Mouse (Mus musculus): ENCODE results near the gene Ces1h.

Ces1h gene

GRCm38 (mm10) chr8:93339531-93339930 is 40.0 kb downstream of the Ces1h start:
- TF ChIP-seq NANOG (IDR thresholded peaks at IDR 0.05; ENCODE audit: borderline replicate concordance, low read length) (no peak), CTCF (conservative IDR thresholded peaks at IDR 0.05; ENCODE audit: low read length) (no peak), POU5F1 (IDR thresholded peaks at IDR 0.05; ENCODE audit: borderline replicate concordance, low read length) (no peak)
- Histone ChIP-seq H3K9me3 (ENCODE audit: low read length) (no peaks in the 10 kb centered on the region), H3K27me3 (ENCODE audit: insufficient read depth, low read length) (no peaks in the 10 kb centered on the region), H3K4me1 (replicated peaks; ENCODE audit: low read depth, low read length) (no peaks in the 10 kb centered on the region), H3K36me3 (ENCODE audit: insufficient read depth, low read length) (no peaks in the 10 kb centered on the region), H3K4me3 (replicated peaks; ENCODE audit: low read length) (no peak overlapping the region)

- Histone ChIP-seq H3K4me3 (replicated peaks; ENCODE audit: low read length) (no peak within 1 kb of the TSS), H3K9me3 (ENCODE audit: low read length) (no peaks in the 10 kb centered on the region), H3K4me1 (replicated peaks; ENCODE audit: low read depth, low read length) (no peaks in the 10 kb centered on the region), H3K27me3 (ENCODE audit: insufficient read depth, low read length) (no peaks in the 10 kb centered on the region), H3K36me3 (ENCODE audit: insufficient read depth, low read length) (no peaks in the 10 kb centered on the region)
- TF ChIP-seq CTCF (conservative IDR thresholded peaks at IDR 0.05; ENCODE audit: low read length) (no peak), NANOG (IDR thresholded peaks at IDR 0.05; ENCODE audit: borderline replicate concordance, low read length) (no peak), POU5F1 (IDR thresholded peaks at IDR 0.05; ENCODE audit: borderline replicate concordance, low read length) (no peak)
These were observed 42.3 kb downstream of the Ces1h start, which contains the start of gene Ces1g for GRCm38 (mm10) chr8:93337207-93337606. TSS of gene Ces1g (minus strand) at chr8:93337308.

GRCm38 (mm10) chr8:93332703-93333102 is 46.8 kb downstream of the Ces1h start:
- Histone ChIP-seq H3K27me3 (ENCODE audit: insufficient read depth, low read length) (no peaks in the 10 kb centered on the region), H3K9me3 (ENCODE audit: low read length) (no peaks in the 10 kb centered on the region), H3K36me3 (ENCODE audit: insufficient read depth, low read length) (no peaks in the 10 kb centered on the region), H3K4me1 (replicated peaks; ENCODE audit: low read depth, low read length) (no peaks in the 10 kb centered on the region), H3K4me3 (replicated peaks; ENCODE audit: low read length) (no peak overlapping the region)
- TF ChIP-seq NANOG (IDR thresholded peaks at IDR 0.05; ENCODE audit: borderline replicate concordance, low read length) = no peak
- no peak for TF ChIP-seq CTCF (conservative IDR thresholded peaks at IDR 0.05; ENCODE audit: low read length)
- TF ChIP-seq POU5F1 (IDR thresholded peaks at IDR 0.05; ENCODE audit: borderline replicate concordance, low read length) = no peak

- TF ChIP-seq NANOG (IDR thresholded peaks at IDR 0.05; ENCODE audit: borderline replicate concordance, low read length) = no peak
- no peak for TF ChIP-seq POU5F1 (IDR thresholded peaks at IDR 0.05; ENCODE audit: borderline replicate concordance, low read length)
- no peak for TF ChIP-seq CTCF (conservative IDR thresholded peaks at IDR 0.05; ENCODE audit: low read length)
- no peaks in the 10 kb centered on the region for H3K9me3 ChIP-seq (ENCODE audit: low read length)
- no peak overlapping the region for H3K4me3 ChIP-seq (replicated peaks; ENCODE audit: low read length)
- no peaks in the 10 kb centered on the region for H3K4me1 ChIP-seq (replicated peaks; ENCODE audit: low read depth, low read length)
- no peaks in the 10 kb centered on the region for H3K36me3 ChIP-seq (ENCODE audit: insufficient read depth, low read length)
- H3K27me3 ChIP-seq (ENCODE audit: insufficient read depth, low read length) = no peaks in the 10 kb centered on the region
These were observed 48.4 kb downstream of the Ces1h start for GRCm38 (mm10) chr8:93331151-93331550.

GRCm38 (mm10) chr8:93325123-93325522 is 54.4 kb downstream of the Ces1h start:
- no peak for TF ChIP-seq CTCF (conservative IDR thresholded peaks at IDR 0.05; ENCODE audit: low read length)
- no peak for TF ChIP-seq NANOG (IDR thresholded peaks at IDR 0.05; ENCODE audit: borderline replicate concordance, low read length)
- no peak for TF ChIP-seq POU5F1 (IDR thresholded peaks at IDR 0.05; ENCODE audit: borderline replicate concordance, low read length)
- H3K4me3 ChIP-seq (replicated peaks; ENCODE audit: low read length) = no peak overlapping the region
- H3K9me3 ChIP-seq (ENCODE audit: low read length) = no peaks in the 10 kb centered on the region
- no peaks in the 10 kb centered on the region for H3K4me1 ChIP-seq (replicated peaks; ENCODE audit: low read depth, low read length)
- no peaks in the 10 kb centered on the region for H3K27me3 ChIP-seq (ENCODE audit: insufficient read depth, low read length)
- H3K36me3 ChIP-seq (ENCODE audit: insufficient read depth, low read length) = no peaks in the 10 kb centered on the region

GRCm38 (mm10) chr8:93317031-93317430 is 62.5 kb downstream of the Ces1h start:
- H3K9me3 ChIP-seq (ENCODE audit: low read length) = no peaks in the 10 kb centered on the region
- no peak for TF ChIP-seq NANOG (IDR thresholded peaks at IDR 0.05; ENCODE audit: borderline replicate concordance, low read length)
- no peak for TF ChIP-seq CTCF (conservative IDR thresholded peaks at IDR 0.05; ENCODE audit: low read length)
- TF ChIP-seq POU5F1 (IDR thresholded peaks at IDR 0.05; ENCODE audit: borderline replicate concordance, low read length) = no peak
- no peaks in the 10 kb centered on the region for H3K4me1 ChIP-seq (replicated peaks; ENCODE audit: low read depth, low read length)
- no peaks in the 10 kb centered on the region for H3K27me3 ChIP-seq (ENCODE audit: insufficient read depth, low read length)
- H3K36me3 ChIP-seq (ENCODE audit: insufficient read depth, low read length) = no peaks in the 10 kb centered on the region
- H3K4me3 ChIP-seq (replicated peaks; ENCODE audit: low read length) = no peak overlapping the region

GRCm38 (mm10) chr8:93315557-93315956 is 64.0 kb downstream of the Ces1h start:
- Histone ChIP-seq H3K27me3 (ENCODE audit: insufficient read depth, low read length) (no peaks in the 10 kb centered on the region), H3K4me1 (replicated peaks; ENCODE audit: low read depth, low read length) (no peaks in the 10 kb centered on the region), H3K9me3 (ENCODE audit: low read length) (no peaks in the 10 kb centered on the region), H3K36me3 (ENCODE audit: insufficient read depth, low read length) (no peaks in the 10 kb centered on the region), H3K4me3 (replicated peaks; ENCODE audit: low read length) (no peak overlapping the region)
- TF ChIP-seq NANOG (IDR thresholded peaks at IDR 0.05; ENCODE audit: borderline replicate concordance, low read length) = no peak
- TF ChIP-seq CTCF (conservative IDR thresholded peaks at IDR 0.05; ENCODE audit: low read length) = no peak
- TF ChIP-seq POU5F1 (IDR thresholded peaks at IDR 0.05; ENCODE audit: borderline replicate concordance, low read length) = no peak
